Mouse (Mus musculus): Measurements from ENCODE around the gene Cdx4. TPM values are rescaled to one million over a fixed set of nuclear protein-coding genes. Genes with fewer than 3 reads are reported as not detected.

Cdx4 gene
- polyA plus RNA-seq, 1 experiment from 2014 or later, result not detected

GRCm38 (mm10) chrX:103374250-103374649 is 53.1 kb downstream of the Cdx4 start:
- peak; percentile 55 for TF ChIP-seq CTCF (IDR thresholded peaks at IDR 0.05; ENCODE audit: low read depth)
- H3K4me1 ChIP-seq (ENCODE audit: insufficient read depth), result no peaks in the 10 kb centered on the region
- H3K9ac ChIP-seq, result no peak overlapping the region
- 54% methylated on average over 5 of the region's 5 CpGs for WGBS
- no peaks in the 10 kb centered on the region for H3K36me3 ChIP-seq (ENCODE audit: insufficient read depth)
- DNase-seq, result peak; percentile 53
- no peaks in the 10 kb centered on the region for H3K27me3 ChIP-seq (ENCODE audit: insufficient read depth, low read length)
- no peak for ATAC-seq (ENCODE audit: insufficient read depth)
- H3K27ac ChIP-seq (ENCODE audit: low read depth), result no peak overlapping the region
- no peaks in the 10 kb centered on the region for H3K9me3 ChIP-seq (ENCODE audit: low read depth, low read length)
- no peak overlapping the region for H3K4me2 ChIP-seq
- no peak overlapping the region for H3K4me3 ChIP-seq (ENCODE audit: low read depth, low read length)

Other genes with a start within 250 kb of the Cdx4 start
- 0.41 and 1.1 TPM in 2 replicates for gene Nap1l2, start 134.8 kb upstream of the Cdx4 start, polyA plus RNA-seq (2014; fragmentation: Nextera tagmentation; extraction: Ambion mirVana)
- gene Chic1, start 35.1 kb downstream of the Cdx4 start, polyA plus RNA-seq (2014; fragmentation: Nextera tagmentation; extraction: Ambion mirVana), result 3.0 and 3.3 TPM in 2 replicates
- 0.32 and 0.64 TPM in 2 replicates for gene Tsx, start 93.1 kb downstream of the Cdx4 start, polyA plus RNA-seq (2014; fragmentation: Nextera tagmentation; extraction: Ambion mirVana)
- gene Gm26992, start 100.6 kb downstream of the Cdx4 start, polyA plus RNA-seq (2014; fragmentation: Nextera tagmentation; extraction: Ambion mirVana), result not detected in 2 replicates